Mouse (Mus musculus): ENCODE data around the gene Cnrip1.

- TF ChIP-seq CTCF (IDR thresholded peaks at IDR 0.05; ENCODE audit: control insufficient read depth, insufficient read depth, insufficient replicate concordance, low read depth, low read length) (no peak), POLR2A (IDR thresholded peaks at IDR 0.05; ENCODE audit: control insufficient read depth, low read depth, low read length) (no peak)
These were observed 61.2 kb downstream of the Cnrip1 start for GRCm38 (mm10) chr11:17112419-17113090.

Data from testis, adult 2 months (tissue).